Mouse (Mus musculus) cerebellum, adult 2 months (tissue): ENCODE data around the gene Ube2d1.

Experiments used
- CTCF ChIP-seq: fragments of 200-500 bp; IDR thresholded peaks from 2 replicates; pipeline ENCODE4 v1.5.1; 2011; ENCODE audit warnings: low read depth, mild to moderate bottlenecking, control low read depth, low read length, moderate library complexity, borderline replicate concordance; ENCODE audit not compliant: insufficient read depth
- POLR2A ChIP-seq: fragments of 200-500 bp; IDR thresholded peaks from 2 replicates; pipeline ENCODE4 v1.6.1; 2011; ENCODE audit warnings: low read length, control low read depth, borderline replicate concordance; ENCODE audit not compliant: insufficient read depth

- no peak for TF ChIP-seq POLR2A
- TF ChIP-seq CTCF, result no peak
These were observed 41.1 kb upstream of the Ube2d1 start for GRCm38 (mm10) chr10:71326123-71326522.
